Mouse (Mus musculus): ENCODE results near the gene Coq10a.
"Not testable (repeated sequence)": the region's sequence is repeated elsewhere in the genome, so short reads cannot be mapped to it uniquely, and the experiment has no call there.

Coq10a gene

DNA sequence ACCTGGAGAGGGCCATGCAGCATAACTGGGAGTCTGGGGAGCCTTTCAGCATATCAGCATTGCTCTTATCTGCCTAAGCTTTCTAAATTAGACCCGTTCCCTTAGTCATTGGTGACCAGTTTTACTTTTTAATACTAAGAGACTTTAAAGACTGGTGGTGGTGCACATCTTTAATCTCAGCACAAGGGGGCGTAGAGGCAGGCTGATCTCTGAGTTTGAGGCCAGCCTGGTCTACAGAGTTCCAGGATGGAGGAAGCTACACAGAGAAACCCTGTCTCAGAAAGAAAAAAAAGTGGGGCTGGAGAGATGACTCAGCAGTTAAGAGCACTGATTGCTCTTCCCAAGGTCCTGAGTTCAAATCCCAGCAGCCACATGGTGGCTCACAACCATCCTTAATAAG, 28.5 kb downstream of the Coq10a start:
- DNase-seq: no peak

DNA sequence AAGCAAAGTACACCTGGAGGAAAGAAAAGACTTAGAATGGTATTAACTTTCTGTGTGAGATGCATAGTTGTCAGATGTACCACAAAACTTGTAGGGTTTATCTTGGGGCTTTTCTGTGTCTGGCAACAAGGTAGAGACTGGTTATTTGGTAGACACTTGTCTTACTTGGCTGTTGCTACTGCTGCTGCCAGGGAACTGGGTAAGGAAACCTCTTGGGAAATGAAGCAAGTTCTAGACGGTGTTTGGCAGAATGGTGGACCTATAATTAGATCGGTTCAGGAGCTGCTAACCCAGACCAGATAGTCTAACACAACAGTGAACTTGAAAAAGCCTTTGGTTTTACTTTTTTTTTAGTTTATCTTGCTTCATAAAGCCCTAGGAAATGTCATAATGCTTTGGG, 29.8 kb downstream of the Coq10a start:
- no peak for DNase-seq

DNA sequence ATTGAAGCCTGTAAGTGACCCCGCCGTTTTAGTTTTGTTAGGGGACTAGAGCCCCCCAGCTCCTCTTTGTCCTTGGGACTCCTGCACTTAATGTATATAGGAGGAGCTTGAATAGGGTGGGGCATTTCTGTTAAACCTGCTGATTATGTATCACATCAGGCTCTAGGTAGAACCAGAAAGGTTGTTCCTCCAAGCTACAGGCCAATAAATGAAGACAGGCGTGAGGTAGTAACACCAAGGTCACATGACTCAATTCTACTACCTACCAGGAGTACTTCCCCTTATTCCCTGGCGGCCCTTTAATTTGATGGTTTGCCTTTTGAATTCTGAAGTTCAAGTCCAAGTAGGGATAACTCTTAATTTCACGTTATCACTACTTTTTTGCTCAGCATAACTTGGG, 30.4 kb downstream of the Coq10a start:
- DNase-seq: no peak

- peak; percentile 95 for DNase-seq
Measured at GRCm38 (mm10) chr10:128337306-128338181, 31.3 kb downstream of the Coq10a start, which contains the start of gene Cs. Gene Cs (plus strand): TSS chr10:128337734.

DNA sequence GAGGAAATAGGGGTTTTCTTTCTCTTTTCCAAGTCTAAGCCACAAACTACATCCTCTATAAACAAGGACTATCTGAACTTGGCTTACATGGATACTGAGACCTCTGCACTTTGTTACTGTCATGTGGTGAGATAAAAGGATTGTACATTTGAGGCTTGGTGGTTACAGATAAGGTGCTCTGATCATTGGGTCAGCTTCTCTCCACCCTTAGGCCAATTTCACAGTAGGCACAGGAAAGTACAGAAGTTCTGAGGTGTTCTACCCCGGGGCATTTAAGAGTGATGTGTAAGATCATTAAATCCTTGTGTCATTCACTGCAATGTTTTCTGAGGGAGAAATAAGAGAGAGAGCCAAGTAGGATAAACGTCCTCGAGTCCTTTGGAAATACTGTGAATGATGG, 32.2 kb downstream of the Coq10a start:
- no peak for DNase-seq

DNA sequence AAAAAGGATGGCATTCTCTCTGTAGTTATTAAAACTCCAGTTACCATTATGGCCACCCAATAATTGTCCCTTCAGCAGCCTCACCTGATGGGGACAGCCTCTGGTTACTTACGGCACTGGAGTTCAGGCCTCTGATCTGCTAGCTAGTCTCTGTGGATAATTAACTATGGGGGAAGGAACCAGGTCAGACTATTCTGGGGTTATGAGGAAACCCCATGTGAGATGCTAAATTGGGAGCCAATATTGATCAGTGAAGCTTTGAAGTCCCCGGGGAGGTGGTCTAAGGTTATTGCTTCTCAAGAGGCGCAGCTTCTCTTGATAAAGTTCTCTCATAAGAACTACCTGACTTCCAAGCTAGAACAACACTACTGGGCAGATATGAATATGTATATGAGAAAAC, 32.6 kb downstream of the Coq10a start:
- DNase-seq: no peak

DNA sequence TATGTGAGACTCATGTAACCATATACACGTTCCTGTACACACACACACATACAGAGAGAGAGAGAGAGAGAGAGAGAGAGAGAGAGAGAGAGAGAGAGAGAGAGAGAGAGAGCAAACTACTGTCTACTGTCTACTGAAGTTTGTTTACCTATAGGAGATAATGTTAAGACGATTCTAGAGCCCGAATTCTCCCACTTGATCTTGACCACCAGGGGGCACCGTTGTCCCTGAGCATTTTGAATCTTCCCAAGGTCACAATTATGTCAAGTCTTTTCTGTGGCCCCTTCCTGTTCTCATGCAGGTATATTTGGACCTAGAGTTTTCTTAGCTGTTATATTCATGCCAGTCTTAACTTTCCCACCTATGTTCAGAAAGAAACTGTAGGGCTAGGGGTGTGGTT, 33.2 kb downstream of the Coq10a start:
- DNase-seq: peak; percentile 68

DNA sequence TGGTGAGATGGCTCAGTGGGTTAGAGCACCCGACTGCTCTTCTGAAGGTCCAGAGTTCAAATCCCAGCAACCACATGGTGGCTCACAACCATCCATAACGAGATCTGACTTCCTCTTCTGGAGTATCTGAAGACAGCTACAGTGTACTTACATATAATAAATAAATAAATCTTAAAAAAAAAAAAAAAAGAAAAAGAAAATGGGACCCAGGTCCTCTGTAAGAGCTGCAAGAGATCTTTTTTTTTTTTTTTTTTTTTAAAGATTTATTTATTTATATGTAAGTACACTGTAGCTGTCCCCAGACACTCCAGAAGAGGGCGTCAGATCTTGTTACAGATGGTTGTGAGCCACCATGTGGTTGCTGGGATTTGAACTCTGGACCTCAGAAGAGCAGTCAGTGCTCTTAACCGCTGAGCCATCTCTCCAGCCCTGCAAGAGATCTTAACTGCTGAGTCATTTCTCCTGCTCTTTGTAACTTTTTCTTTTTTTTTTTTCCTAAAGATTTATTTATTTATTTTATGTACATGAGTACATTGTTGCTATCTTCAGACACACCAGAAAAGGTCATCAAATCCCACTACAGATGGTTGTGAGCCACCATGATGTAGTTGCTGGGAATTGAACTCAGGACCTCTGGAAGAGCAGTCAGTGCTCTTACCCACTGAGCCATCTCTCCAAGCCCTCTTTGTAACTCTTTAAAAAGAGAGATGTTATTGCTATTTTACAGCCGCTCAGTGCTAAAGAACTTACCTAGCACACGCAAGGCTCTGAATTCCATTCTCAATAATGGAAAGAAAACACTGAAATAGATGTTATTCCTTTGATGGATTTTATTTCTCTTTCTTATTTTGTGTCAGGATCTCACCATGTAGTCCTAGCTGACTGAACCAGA, 36.2 kb downstream of the Coq10a start:
- not testable (repeated sequence) for DNase-seq

DNA sequence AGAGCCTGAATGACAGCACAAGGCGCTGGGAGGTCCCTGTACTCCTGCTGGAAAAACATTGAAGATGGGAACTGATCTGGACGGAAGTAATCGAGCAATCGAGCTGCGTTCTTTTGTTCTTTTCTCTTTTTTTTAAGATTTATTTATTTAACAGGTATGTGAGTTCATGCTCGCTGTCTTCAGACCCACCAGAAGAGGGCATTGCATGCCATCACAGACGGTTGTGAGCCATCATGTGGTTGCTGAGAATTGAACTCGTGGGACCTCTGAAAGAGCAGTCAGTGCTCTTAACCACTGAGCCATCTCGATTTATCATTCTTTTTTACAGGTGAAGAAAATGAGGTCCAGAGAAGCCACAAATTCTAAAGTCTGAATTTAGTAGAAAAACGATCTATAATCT, 41.2 kb downstream of the Coq10a start:
- no peak for DNase-seq

DNA sequence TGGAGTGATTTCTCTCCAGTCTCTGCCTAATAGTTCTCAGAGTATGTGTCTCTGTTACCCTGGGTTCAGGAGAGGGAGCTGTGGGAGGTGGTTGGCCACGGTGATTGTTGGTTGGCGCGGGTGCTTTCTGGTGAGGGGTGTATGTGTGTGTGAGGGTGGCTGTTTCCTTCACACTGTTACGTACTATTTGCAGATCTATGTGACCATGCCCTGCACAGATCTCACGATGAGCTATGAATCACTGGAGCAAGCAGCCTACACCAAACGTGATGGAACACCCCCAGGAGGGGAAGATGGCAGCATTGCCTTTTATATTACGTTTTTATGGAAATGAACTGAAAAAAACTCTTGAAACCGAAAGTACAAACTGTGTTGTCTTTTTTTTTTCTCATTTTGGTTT, 42.0 kb downstream of the Coq10a start:
- DNase-seq: no peak

DNA sequence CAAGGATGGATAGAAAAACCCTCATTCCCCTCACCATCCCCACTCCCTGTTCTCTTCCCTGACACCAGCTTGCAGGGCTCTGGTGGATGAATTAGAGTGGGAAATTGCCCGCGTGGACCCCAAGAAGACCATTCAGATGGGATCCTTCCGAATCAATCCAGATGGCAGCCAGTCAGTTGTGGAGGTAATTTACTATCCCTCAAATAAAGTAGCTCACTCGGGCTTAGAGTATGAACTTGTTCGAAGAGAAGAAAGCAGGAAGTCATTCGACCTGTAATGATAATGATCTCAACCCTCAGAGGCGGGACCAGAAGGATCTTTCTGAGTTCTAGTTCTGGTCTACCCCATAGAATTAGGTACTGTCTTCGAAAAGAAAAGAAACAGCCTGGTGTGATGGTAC, 45.3 kb downstream of the Coq10a start:
- no peak for DNase-seq

DNA sequence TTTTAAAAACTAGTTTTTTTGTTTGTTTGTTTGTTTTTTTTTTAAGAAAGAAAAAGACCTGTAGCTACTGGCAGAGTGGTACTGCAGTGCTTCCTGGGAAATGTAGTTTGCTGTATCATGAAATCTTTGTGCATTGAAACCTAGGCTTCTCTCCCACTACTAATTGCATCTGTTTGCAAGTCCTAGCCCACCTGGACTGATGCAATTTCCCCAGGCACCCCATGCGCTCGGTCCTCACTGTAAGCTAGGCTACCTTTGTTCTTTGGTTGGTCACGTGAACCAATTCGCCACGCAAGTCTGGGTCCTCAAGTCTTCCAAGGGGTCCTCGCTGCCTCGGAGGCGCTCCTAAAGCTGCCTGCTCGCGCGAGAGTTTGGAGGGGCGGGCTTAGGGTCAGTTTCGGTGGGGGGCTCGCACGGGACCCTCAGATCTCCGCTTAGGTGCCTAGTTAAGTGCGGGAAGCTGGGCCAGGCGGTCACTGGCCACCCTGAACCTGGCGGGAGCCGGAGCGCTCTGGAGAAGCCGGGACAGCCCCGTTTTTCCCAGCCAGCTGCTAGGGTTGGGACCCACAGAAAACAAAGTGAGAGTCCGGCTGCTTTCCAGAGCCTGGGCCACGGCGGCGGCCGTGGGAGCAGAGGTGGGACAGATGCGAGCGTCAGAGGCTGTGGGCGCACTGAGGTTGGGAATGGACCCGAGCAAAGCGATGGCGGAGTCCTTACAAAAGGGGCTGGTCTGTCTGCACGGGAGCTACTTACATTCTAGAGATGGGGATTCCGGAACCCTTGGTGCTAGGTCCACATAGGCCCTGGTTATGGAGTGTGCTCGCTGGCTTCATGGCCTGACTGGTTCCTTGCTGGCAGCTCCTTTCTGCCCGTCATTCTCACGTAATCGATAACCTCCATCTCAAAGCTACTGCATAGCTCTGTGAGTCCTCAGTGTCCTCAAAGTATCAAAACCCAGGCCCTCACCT, 46.4 kb downstream of the Coq10a start, which contains the start of gene Cnpy2:
Gene Cnpy2, plus strand, starts transcription at position 319 of the 968 bp plus-strand sequence.
- peak; percentile 69 for DNase-seq

GRCm38 (mm10) chr10:128321641-128322040, 47.2 kb downstream of the Coq10a start:
- no peak for DNase-seq

DNA sequence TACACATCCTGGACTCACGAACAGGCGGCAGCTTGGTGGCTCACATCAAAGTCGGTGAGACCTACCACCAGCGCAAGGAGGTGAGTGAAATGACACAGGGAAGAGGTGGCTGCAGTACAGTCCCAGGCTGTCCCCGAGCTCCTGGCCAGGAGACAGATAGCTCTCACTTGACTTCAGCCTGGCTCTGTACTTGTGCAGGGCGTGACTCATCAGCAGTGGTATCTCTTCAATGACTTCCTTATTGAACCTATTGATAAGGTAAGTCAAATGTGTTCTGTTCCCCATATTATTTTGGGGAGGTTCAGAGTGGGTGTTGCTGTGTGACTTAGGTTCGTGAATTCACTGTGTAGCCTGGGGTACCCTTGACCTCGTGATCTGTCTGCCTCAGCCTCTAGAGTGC, 53.2 kb downstream of the Coq10a start:
- no peak for DNase-seq
